Mouse (Mus musculus) erythroblast, embryonic 14.5 days (primary cell): ENCODE results near the gene Anxa4.

Experiments used
- GATA1 ChIP-seq: IDR thresholded peaks from 2 replicates; pipeline ENCODE4 v1.6.1; 2012; ENCODE audit warnings: low read length, inconsistent platforms, mixed read lengths
- TAL1 ChIP-seq: IDR thresholded peaks from 3 replicates; pipeline ENCODE4 v1.6.1; 2012; ENCODE audit warnings: low read length, inconsistent platforms, mixed read lengths

- TF ChIP-seq GATA1 (no peak), TAL1 (no peak)
Measured at GRCm38 (mm10) chr6:86829768-86830167, 36.4 kb upstream of the Anxa4 start.
